Mouse (Mus musculus): ENCODE results near the gene Ndufb4.
"Not testable (repeated sequence)": the region's sequence is repeated elsewhere in the genome, so short reads cannot be mapped to it uniquely, and the experiment has no call there.

Gene Ndufb4

DNA sequence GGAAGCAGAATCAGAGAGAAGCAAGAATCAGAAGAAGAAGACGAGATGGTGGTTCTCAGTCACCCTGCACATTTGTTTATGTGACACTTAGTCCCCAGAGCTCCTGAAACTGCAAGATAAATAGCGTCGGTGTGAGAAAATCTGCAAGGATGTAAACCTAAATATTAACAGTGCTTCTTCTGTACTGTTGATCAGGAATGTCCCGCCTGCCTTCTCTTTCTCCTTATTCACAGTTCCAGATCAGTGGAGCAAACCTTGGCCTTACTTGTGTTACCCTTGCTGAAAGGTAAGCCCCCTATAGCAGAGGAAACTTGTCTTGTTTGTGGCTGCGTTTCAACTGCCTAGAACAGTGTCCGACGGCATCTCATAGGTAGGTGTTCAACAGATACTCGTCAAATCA, 23.3 kb upstream of the Ndufb4 start:
- no peak for DNase-seq

DNA sequence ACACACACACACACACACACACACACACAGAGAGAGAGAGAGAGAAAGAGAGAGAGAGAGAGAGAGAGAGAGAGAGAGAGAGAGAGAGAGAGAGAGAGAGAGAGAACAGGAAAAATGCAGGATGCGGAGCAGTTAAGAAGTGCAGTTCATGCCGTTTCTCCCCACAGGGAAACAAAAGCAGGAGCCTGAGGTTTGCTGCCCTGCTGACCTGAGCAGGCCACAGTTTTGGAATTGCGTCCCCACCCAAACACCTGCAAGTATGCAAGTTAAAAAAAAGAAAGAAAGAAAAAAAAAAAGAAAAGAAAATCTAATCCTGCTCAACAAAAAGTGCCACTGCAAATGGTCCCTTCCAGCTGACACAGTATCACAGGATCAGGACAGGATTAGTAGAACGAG, 22.4 kb upstream of the Ndufb4 start:
- no peak for DNase-seq

DNA sequence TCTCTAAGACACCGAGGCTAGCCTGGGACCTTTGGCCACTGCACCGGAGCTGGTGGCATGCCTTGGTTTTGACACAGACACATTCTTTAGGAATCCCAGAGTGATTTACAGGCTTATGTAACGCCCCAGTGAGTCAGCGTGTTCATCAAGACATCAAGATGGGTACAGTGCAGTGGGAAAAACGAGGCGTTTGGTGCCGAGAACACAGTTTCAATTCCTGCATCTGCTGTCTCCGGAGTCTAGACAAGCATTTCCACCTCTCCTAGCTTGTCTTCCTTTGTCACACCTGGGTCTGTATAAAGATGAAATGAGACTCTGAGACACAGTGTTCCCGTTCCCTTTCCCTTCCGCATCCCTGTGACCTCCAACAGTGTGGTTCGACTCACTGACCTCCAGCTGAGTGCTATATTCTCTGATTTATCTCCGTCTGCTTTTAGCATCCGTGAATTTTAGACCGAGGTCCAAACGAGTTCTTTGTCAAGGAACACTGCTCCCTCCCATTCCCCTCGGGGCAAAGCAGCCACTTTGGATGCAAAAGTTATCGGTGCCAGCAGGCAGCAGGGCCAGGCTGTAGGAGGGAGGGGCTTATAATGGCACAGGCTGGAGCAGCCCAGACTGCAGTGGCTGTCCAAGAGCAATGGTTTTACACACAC, 21.9 kb upstream of the Ndufb4 start:
- DNase-seq, result no peak

DNA sequence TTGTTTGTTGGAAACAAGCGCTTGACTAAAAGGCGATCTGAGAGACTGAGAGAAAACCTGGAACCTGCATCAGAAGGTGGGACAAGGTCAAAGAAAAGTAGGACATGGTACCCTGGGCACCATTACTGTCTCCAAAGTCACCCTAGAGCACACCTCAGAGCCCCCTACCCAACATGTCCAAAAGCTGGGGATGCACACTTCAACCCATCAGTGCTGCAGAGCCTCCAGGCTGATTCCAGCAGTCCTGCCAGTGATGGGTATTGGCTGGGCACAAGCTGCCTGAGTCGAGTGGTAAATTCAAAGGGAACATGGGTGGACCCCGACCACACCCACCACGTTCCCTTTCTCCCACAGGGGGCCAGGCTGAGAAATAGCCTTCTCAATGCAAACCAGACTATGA, 21.1 kb upstream of the Ndufb4 start:
- DNase-seq, result no peak

DNA sequence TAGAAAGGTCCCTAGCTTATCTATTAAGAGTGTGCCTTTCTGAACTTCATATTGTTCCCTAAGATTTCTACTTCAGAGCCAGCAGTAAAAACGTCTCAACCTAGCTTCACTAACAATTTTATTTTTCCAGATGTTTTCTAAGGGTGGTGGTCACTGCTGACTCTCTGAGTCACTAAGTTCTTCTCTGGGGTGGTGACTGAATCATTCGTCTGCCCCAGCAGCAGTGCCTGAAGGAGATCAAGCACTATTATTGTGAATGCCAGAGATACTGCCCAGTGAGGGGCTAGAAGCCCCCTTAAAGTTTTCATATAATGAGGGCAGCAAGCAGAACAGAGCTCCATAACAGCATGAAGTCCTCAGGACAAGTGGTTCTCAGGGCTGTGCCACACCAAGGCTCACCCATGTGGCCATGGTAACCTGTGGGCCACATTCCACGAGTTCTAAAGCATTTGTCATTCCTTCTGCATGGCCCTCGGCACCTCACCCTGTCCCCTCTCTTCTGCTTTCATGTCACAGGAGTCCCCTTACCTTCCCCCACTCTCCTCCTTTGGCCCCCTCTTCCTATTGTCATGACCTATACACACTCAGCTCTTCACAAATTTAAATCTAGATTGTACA, 16.5 kb upstream of the Ndufb4 start:
- no peak for DNase-seq

DNA sequence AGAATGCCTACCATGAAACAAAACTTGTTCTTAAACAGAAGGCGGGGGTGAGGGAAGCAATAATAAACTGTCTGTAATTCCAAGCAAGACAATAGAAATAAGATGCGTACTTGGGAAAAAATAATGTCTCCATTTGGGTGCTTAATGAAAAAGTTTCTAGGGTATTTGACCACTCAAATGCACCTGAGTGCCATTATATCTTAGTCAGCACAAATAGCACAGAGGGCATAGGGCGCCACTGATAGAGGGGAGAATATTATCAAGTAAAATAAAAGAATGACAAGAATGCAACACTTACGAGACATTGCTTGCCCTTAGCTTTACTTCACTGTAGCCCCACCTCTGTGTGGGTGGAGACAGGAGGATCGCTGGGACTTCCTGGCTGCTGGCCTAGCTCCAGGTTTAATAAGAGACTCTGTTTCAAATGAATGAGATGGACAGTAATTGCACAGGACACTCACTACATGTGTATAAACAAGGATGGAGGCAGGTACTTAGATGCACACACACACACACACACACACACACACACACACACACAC, 11.2 kb upstream of the Ndufb4 start:
- no peak for DNase-seq

DNA sequence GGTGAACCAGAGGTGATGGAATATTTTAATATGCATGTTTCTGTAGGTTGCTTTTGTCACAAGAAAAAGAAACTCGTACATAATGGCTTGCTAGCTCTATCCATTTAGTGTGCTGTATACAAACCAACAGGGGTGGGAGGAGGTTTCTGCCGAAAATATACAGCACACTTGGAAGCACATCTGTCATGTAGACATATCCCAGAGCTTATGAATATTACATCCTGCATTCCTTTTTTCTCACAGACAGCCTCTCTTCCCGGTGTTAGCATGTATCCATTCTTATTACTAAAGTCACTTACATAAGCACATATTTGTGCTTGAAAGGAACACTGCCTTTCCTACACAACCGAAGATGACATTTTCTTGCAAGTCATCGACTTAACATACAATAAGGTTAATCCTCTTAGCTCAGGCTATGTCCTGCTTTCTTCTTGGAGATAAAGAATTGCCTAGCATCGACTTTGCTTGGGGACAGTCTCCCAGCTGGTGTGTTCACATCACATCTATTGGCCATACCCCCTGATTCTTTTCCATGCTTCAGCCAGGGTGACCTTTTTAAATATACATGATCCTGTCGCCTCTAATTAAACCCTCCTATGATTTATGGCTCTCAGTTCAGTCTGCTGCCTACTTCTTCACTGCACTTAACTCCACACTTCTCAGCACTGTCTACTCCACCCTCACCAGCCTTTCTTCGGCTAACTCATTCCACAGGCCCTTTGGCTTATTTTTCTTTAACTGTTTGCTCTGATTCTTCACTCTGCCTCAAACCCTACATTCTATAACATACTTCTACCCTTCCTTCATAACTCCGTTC, 9.6 kb upstream of the Ndufb4 start:
- DNase-seq, result no peak

DNA sequence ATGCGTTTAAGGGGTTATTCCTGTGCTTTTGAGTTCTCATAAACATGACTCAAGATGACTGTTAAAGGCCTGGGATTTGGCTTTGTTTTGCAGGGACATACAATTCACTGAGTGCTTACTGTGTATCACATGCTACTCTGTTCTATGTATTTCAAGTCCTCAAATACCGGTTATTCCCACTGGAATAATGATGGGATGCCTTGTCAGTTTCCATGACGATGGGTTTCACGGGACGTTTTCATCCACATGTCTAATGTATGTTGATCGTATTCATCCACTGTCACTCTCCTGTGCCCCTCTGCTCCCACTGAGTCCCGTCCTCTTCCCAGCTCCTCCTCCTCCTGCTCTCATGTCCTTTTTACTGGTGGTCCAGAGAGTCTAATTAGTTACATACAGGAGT, 2.5 kb upstream of the Ndufb4 start:
- DNase-seq, result no peak

DNA sequence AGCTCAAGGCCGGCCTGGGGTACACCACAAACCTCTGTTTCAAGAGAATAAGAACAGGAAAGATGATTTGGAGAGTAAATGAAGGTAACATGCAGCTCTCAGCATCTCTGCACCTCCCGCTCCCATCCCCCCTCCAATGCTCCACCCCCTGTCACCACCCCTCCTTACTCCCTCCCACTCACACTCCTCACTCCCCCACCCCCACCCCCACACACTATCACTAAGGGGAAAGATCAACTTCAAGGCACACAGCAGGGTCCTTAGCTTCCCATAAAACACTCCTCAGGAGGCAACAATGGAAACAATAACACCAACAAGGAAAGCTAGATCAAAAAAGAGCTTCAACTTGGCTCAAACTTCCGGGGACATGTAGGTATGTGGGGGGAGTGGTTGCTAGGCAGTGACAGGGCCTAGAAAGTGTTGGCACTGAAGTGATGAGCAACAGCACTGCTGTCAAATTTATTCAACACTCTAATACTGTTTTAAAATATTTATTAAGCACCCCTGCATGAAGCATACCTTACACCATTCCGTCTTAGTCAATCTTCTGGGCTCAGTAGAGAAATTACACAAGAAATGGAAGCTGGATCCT, 1.6 kb upstream of the Ndufb4 start:
- DNase-seq, result no peak

DNA sequence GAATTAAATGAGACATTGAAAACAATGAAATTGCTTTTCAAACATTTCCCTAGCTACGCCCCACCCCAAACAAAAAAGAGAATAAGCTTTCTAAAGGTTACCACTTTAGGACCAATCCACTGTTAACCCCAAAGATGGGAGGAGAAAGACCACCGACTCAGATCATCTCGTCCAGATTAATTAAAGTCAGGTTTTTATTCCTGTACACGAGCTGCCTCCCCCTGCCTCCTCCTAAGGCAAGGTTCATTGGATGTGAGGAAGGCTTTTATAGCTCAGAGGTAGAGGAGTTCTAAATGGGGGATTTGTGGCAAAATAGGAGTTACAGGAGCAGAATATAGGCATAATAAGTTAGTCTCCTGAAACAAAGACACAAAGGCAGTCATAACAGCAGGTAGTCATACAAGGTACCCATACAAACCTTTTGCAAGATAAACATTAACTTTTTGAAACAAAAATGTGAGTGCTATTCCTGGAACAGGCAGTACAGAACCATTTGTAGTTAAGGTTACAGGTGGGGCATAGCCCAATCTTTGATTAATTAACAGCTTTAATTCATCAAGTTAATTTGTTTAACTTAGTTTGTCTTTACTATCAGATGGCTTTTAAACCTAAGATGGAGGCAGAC, 690 bp upstream of the Ndufb4 start:
- no peak for DNase-seq

DNA sequence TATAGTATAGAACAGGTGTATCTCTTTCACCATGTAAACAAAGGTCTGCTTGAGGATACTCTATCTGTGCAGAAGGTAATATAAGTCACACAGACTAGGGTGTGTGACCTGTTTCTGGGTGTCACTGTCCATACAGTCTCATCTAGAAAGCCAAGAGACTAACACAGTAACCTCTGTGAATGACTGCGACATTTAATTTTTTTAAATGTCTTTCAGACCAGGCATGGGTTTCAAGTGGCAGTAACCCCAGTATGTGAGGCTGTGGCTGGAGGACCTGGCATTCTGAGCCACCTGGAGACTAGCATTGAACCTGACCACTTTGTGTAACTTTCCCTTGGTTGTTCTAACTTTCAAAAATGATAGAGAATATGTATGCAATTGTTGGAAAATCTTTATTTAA, 1.2 kb downstream of the Ndufb4 start:
- no peak for DNase-seq

DNA sequence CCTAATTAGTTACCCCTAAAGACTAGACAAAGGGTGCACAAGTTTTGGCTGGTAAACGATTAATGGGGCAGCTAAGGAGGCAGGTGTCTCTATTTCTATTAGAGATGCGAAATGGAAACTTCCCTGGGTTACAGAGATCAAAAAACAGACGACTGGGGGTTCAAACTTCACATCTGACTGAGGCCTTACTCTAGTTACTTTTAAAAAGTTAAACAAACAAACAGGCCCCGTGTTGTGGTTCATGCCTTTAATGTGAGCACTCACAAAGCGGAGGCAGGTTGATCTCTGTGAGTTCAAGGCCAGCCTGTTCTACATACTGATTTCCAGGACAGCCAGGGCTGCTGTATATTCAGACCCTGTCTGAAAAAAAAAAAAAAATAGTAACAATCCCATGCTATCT, 1.6 kb downstream of the Ndufb4 start:
- no peak for DNase-seq

DNA sequence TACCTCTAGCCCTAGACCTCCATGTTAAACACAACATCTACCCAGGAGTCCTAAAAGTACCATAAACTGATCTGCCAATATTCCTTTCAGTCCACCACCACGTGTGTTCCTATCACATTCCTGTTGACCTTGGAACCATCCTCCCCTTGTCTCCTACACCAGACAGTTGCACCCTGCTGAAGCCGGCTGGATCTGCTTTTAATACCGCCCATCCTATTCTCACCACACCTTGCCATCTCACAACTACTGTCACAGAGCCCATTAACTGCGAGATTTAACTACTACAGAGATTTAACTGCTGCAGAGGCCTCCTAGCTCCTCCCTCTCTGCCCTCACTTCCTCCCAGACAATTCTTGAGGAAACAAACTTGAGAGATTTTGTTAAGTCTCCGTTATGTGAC, 2.8 kb downstream of the Ndufb4 start:
- DNase-seq, result no peak

DNA sequence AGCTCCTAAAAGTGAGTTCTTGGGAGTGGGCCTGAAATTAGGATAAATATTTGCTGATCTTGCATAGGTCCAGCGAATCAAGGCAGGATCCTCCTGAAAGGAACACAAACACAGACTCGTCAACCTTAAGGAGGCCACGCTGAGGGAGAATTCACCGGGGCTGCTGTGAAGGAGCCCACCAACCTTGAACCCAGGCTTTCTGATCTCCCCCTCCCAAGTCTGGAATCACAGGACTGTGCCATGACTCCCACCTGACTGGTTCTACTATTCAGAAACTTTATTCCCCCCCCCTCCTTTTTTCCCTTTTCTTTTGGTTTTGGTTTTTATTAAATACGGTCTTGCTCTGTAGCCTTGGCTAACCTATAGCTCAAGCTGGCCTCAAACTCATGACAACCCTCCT, 5.2 kb downstream of the Ndufb4 start:
- no peak for DNase-seq

DNA sequence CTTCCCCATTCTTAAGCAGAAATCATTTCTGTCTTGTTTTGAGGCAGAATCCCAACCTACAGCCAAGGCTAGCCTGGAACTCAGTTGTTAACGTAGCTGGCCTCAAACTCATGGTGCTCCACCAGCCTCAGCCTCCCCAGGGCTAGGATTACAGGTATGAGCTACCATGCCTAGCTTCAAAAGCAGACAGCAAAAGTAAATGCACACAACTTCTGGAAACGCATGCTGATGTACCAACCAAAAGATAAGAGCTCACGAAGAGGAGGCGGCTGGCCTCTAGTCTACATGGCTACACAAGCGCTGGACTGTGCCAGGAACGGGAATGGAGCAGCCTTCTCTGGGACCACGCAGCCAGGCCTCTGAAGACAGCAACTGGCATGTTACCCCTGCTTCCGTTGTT, 6.3 kb downstream of the Ndufb4 start:
- no peak for DNase-seq

DNA sequence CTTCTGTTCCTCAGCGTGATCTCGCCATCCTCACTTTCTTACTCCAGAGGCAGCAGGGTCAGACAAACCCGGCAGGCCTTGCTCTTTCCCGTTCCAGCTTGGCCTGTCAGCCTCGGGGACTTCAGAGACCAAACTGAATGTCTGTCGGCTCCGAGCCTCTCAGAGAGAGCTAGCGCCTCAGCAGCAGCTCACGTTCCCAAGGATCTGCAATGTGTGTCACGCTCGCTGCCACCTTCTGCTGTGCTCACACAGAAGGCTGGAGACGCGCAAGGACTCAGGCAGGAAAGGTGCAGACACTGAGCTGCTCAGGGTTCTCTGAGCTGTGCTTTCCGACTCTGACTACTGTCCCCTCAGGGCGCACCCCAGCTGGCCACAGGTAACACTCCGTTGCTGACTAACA, 7.2 kb downstream of the Ndufb4 start:
- no peak for DNase-seq

DNA sequence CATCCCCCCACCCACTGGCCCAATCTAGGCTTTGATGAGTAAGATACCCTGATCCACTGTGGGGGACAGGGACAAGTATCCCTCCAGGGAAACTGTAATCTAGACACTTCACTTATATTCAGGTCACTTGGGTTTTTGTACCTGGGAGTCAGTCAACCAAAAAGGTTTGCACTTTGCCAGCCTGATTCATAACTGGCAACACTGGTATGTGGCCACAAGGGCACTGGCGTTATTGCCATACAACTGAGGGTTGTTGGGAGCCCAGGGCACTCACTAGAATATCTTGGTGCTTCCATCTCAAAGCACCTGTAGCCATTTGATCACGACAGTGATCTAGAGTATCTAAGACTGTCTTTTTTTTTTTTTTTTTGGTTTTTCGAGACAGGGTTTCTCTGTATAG, 8.5 kb downstream of the Ndufb4 start:
- no peak for DNase-seq

DNA sequence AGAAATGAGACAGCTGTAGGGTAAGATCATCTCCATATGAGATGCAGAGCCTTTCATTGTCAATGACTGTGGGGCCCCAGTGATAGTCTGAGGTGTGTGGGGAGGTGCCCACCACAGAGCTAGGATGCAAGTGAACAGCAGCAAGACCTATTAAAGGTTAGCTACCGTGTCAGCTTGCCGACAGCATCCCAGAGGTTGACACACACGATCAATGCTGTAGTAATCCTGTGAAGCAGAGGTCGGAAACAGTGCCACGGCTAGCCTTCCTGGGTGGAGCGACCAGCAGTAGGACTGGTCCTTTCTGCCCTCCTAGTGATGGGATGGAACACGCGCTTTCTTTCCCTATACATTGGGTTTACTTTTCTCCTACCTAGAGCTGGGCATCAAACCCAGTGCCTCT, 9.0 kb downstream of the Ndufb4 start:
- DNase-seq, result no peak

DNA sequence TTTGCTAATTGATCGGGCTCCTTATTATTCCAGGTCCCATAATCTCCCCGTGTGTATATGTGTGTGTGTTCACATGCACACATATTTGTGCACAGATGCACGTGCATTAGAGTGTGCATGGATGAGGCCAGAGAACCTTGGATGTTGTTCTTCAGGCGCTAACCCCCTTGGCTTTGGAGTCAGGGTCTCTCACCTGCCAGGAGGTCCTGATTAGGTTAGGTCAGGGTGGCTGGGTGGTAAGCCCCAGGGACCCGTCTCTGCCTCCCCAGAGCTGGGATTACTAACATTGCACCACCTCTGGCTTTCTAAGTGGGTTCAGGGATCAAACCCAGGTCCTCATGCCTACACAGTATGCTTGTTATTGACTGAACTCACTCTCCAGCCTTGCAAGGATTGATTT, 9.8 kb downstream of the Ndufb4 start:
- DNase-seq, result no peak

DNA sequence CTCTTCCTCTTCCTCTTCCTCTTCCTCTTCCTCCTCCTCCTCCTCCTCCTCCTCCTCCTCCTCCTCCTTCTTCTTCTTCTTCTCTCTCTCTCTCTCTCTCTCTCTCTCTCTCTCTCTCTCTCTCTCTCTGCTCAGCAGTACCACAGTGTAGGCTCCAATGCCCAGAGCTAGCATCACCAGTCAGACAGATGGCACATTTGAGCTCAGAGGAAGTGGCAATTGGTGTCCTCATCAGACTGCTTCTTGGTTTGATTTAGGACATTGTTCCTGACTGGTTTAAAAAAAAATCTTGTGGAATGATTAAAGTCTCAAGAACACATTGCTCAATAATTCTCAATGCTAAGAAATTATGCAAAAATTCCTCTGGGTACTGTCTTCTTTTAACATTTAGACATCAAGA, 13.7 kb downstream of the Ndufb4 start:
- not testable (repeated sequence) for DNase-seq

DNA sequence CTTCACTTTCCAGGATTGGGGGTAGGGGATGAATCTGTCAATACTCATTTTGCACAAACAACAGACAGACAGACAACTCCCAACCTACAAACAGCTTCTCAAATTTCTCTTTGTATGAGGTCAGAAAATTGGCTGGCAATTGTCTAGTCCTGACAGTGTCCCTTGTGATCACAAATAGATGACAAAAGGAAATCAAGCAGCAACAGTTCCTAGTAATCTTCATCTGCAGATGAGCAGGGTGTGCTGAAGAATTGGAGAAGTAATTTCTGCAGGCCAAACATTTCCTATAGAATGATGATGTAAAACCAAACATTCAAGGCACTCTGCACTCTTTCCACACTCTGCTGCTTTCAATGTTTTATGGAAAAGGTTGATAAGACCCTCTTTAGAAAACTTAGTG, 16.5 kb downstream of the Ndufb4 start:
- DNase-seq, result no peak

DNA sequence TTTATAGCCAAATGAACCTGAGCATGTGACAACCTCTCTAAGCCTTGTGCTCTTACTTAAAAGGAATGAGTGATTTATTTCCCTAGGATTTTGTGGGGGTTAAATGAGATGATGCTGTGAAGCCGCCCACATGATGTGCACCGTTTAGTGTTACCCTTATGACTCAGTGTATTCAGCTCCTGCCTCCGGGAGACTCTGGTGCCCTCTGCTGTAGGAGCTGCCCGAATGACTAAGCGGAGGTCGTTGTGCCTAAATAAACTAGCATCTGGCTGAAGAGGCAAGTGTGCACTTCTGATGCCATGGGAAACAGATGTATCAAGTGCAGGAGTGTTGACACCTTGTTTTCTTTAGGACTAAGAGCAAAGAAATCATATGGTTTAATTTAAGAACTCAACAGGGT, 18.1 kb downstream of the Ndufb4 start:
- DNase-seq, result no peak

DNA sequence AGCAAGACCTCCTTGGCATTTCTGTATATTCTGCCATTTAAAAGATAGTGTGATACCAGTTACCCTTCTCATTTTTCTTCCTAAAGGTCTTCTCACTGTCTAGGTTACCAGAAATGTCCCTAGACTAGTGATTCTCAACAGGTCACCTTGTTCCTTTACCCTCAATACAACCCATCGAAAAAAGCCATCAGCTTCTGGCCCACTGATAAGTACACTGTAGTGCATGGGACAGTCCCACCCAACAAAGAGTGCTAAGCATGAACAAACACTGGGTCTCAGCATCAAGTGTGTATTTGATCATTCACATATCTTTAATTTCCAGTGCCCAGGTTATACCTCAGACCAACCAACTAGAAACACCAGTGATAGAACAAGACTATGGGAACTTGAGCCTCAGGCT, 19.2 kb downstream of the Ndufb4 start:
- no peak for DNase-seq

Data from lung, postnatal 4 days (tissue).